Mouse (Mus musculus) bone marrow macrophage, adult 2 months (primary cell): Measurements from ENCODE around the gene Setd1a.

ENCODE experiments used
- CTCF ChIP-seq: IDR thresholded peaks from 2 replicates; pipeline ENCODE4 v1.5.1; 2012; ENCODE audit warnings: low read depth, mild to moderate bottlenecking, low read length, moderate library complexity
- POLR2A ChIP-seq: IDR thresholded peaks from 2 replicates; pipeline ENCODE4 v1.6.1; 2012; ENCODE audit warnings: mild to moderate bottlenecking, low read depth, low read length, borderline replicate concordance

DNA sequence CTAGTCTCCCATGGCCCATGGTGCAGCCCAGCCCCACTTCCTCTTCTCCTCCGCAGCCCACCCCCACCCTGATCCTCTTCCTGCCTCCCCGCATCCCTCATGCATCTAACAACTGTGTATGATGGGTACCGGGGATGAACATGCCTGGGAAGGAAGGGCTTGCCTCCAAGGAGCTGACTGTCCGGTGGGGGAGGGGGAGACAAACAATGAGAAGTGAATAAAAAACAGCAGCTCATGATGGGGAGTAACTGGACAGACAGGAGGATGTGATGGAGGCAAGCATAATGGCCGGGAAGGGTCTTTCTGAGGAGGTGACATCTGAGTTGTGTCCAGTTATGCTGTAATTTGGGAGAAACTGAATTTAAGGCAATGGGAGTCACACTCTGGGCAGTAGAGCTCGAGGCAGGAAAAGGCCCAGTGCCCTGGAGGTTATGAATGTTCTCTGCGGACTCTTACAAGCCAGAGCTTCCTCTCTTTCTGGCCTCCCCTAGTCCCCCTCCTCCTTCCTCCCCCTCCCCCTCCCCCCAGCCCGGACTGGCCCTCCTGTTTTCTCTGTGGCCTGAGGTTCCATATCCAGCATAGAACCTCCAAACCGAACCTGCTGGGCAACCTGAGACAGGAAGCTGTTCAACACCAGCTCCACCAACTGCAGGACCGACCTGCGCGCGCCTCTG, 44.5 kb downstream of the Setd1a start:
- TF ChIP-seq CTCF: no peak
- no peak for TF ChIP-seq POLR2A
